ENCODE assay signal across 8 mouse cellular contexts in genomic region chr7:99015419-99015818, GRCm38 (mm10).
A peak's percentile ranks its signal among the peaks of the same experiment; 100 is the strongest.
DNase-seq lines count a peak whose midpoint lies in the region; ATAC-seq lines count a peak whose summit lies in the region.

No protein-coding gene starts in this region.

- H3K4me1 ChIP-seq in lung, embryonic 16.5 days (replicated peaks; ENCODE audit: control insufficient read depth, insufficient read depth, low read length): peaks cover 11% of the 10 kb centered on the region
- H3K4me1 ChIP-seq in hindbrain, embryonic 16.5 days (ENCODE audit: control insufficient read depth, insufficient read depth, low read depth, low read length): peaks cover 6% of the 10 kb centered on the region; the same call in 1 of the 2 replicates

- no peak overlapping the region for H3K4me3 ChIP-seq in lung, embryonic 16.5 days (ENCODE audit: low read length)
- H3K4me3 ChIP-seq in hindbrain, embryonic 16.5 days (ENCODE audit: low read length): 0 out of 2 replicates have a peak overlapping the region, but pooled peaks have one; percentile 6

- H3K9me3 ChIP-seq in lung, embryonic 16.5 days (ENCODE audit: control insufficient read depth, low read length): no peaks in the 10 kb centered on the region
- no peaks in the 10 kb centered on the region for H3K9me3 ChIP-seq in hindbrain, embryonic 16.5 days (ENCODE audit: control insufficient read depth, low read length)

- H3K36me3 ChIP-seq in lung, embryonic 16.5 days (ENCODE audit: control insufficient read depth, insufficient read depth, low read length): no peaks in the 10 kb centered on the region
- no peaks in the 10 kb centered on the region for H3K36me3 ChIP-seq in hindbrain, embryonic 16.5 days (ENCODE audit: control insufficient read depth, insufficient read depth, low read length)

- ATAC-seq in lung, embryonic 16.5 days (ENCODE audit: low read depth): peak; percentile 56; the same call in 1 of the 2 replicates
- ATAC-seq in hindbrain, embryonic 16.5 days: peak; percentile 91
- no peak for ATAC-seq in megakaryocyte progenitor cell, adult 5-6 weeks (replicated peaks; ENCODE audit: poor library complexity)

- intact Hi-C loops in left cerebral cortex, postnatal 14 days (cut with DNase I): no loop called here
- intact Hi-C loops in gastrocnemius, postnatal 14 days (cut with DNase I; ENCODE audit: low total_unique reads): no loop called here

- no peaks in the 10 kb centered on the region for H3K27me3 ChIP-seq in lung, embryonic 16.5 days (ENCODE audit: control insufficient read depth, insufficient read depth, low read depth, low read length)
- H3K27me3 ChIP-seq in hindbrain, embryonic 16.5 days (replicated peaks; ENCODE audit: control insufficient read depth, insufficient read depth, low read length): no peaks in the 10 kb centered on the region

- H3K9ac ChIP-seq in lung, embryonic 16.5 days (ENCODE audit: low read length): no peak overlapping the region
- H3K9ac ChIP-seq in hindbrain, embryonic 16.5 days (ENCODE audit: low read depth, low read length): peak overlapping the region; percentile 22

- 51% methylated on average over 17 of the region's 17 CpGs for WGBS in lung, embryonic 16.5 days
- 61% methylated on average over 17 of the region's 17 CpGs for WGBS in hindbrain, embryonic 16.5 days

- DNase-seq in lung, postnatal 25 days (ENCODE audit: low spot score): no peak
- DNase-seq in left cerebral cortex, postnatal 14 days (ENCODE audit: low spot score in 2 of 2): peak; percentile 47 to 49
- peak; percentile 41 for DNase-seq in right cerebral cortex, postnatal 14 days
- DNase-seq in adrenal gland, postnatal 14 days: no peak
- no peak for DNase-seq in gastrocnemius, postnatal 14 days

- no peak overlapping the region for H3K4me2 ChIP-seq in lung, embryonic 16.5 days (ENCODE audit: low read depth, low read length)
- H3K4me2 ChIP-seq in hindbrain, embryonic 16.5 days (ENCODE audit: low read length): peak overlapping the region; percentile 34

- H3K27ac ChIP-seq in lung, embryonic 16.5 days (ENCODE audit: low read length): no peak overlapping the region
- peak overlapping the region; percentile 66 for H3K27ac ChIP-seq in hindbrain, embryonic 16.5 days (ENCODE audit: low read depth, low read length)

Comparison
In these comparisons a context has a peak if more than half of its experiments do, and no peak if none do; other contexts are left out.
1. DNase-seq: peak in left cerebral cortex, postnatal 14 days (2 of 2) and right cerebral cortex, postnatal 14 days (single experiment); none in lung, postnatal 25 days (single experiment), adrenal gland, postnatal 14 days (single experiment) and gastrocnemius, postnatal 14 days (single experiment).